Mouse (Mus musculus) liver, embryonic 14.5 days (tissue): ENCODE data around the gene Zfyve26.

ENCODE experiments used
- CTCF ChIP-seq: IDR thresholded peaks from 2 replicates; pipeline ENCODE4 v1.5.1; 2016; ENCODE audit warnings: antibody characterized with exemption, low read depth, control low read depth
- EP300 ChIP-seq: IDR thresholded peaks from 2 replicates; pipeline ENCODE4 v1.6.1; 2016; ENCODE audit warnings: antibody characterized with exemption, low read depth

DNA sequence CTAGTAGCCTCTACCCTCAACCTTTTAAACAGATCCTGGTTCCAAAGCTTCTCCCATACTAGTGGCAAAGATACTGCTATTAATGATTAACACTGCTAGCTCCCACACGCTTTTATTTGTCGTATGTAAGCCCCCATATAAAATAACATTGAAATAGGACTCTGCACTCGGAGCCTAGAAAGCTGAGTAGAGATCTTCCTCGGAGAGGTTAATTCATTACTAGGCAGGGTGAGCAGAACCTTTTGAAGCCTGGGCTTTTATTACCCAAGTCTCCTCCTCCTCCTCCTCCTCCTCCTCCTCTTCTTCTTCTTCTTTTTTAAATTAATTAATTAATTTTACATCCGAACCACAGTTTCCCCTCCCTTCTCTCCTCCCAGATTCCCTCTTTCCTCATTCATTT is 78.6 kb downstream of the Zfyve26 start:
- TF ChIP-seq EP300: no peak
- TF ChIP-seq CTCF: no peak
